In genomic region chr16:37680216-37680615, GRCm38 (mm10) we compare ENCODE assay signal across 23 mouse cellular contexts. TPM values are rescaled to one million over a fixed set of nuclear protein-coding genes. Genes with fewer than 3 reads are reported as not detected.
DNase-seq lines count a peak whose midpoint lies in the region; ATAC-seq lines count a peak whose summit lies in the region.
"Had no signal": no experiment of that assay in that cellular context is flagged by ENCODE, and none has a peak within 500 bp of the region (broad histone marks: within the 10 kb centered on the region; RNA-seq: fewer than 3 reads in every experiment).

No protein-coding gene starts in this region.

- H3K9me3 ChIP-seq in heart, embryonic 12.5 days (replicated peaks), result no peaks in the 10 kb centered on the region
- peaks cover under 1% of the 10 kb centered on the region; the same call in 1 of the 2 replicates for H3K9me3 ChIP-seq in midbrain, embryonic 10.5 days (replicated peaks)
- no peaks in the 10 kb centered on the region for H3K9me3 ChIP-seq in midbrain, embryonic 15.5 days
- H3K9me3 ChIP-seq: embryonic facial prominence, embryonic 12.5 days; embryonic facial prominence, embryonic 15.5 days; forebrain, embryonic 12.5 days; heart, embryonic 13.5 days; hindbrain, embryonic 12.5 days; hindbrain, embryonic 15.5 days had no signal

- ATAC-seq in heart, embryonic 12.5 days (ENCODE audit: insufficient number of reproducible peaks, low FRiP score), result no peak
- ATAC-seq in midbrain, embryonic 15.5 days (replicated peaks), result no peak
- ATAC-seq: CD4-positive, CD25-positive, alpha-beta regulatory T cell, adult 4 months; forebrain, embryonic 16.5 days; intestine, postnatal 0 days had no signal

- no peak overlapping the region for H3K9ac ChIP-seq in heart, embryonic 12.5 days
- no peak overlapping the region for H3K9ac ChIP-seq in midbrain, embryonic 15.5 days
- H3K9ac ChIP-seq: embryonic facial prominence, embryonic 12.5 days; embryonic facial prominence, embryonic 15.5 days; forebrain, embryonic 12.5 days; heart, embryonic 13.5 days; hindbrain, embryonic 12.5 days; hindbrain, embryonic 15.5 days had no signal

- no peak overlapping the region for H3K4me3 ChIP-seq in heart, embryonic 12.5 days
- no peak overlapping the region for H3K4me3 ChIP-seq in midbrain, embryonic 10.5 days
- H3K4me3 ChIP-seq in midbrain, embryonic 15.5 days, result no peak overlapping the region
- H3K4me3 ChIP-seq: embryonic facial prominence, embryonic 12.5 days; embryonic facial prominence, embryonic 15.5 days; forebrain, embryonic 12.5 days; heart, embryonic 13.5 days; hindbrain, embryonic 12.5 days; hindbrain, embryonic 15.5 days had no signal

- no peak overlapping the region for H3K27ac ChIP-seq in heart, embryonic 12.5 days (ENCODE audit: poor library complexity, severe bottlenecking)
- peak overlapping the region; percentile 57 for H3K27ac ChIP-seq in midbrain, embryonic 10.5 days (replicated peaks)
- H3K27ac ChIP-seq in midbrain, embryonic 15.5 days, result no peak overlapping the region
- H3K27ac ChIP-seq: embryonic facial prominence, embryonic 12.5 days; embryonic facial prominence, embryonic 15.5 days; heart, embryonic 13.5 days; hindbrain, embryonic 12.5 days; hindbrain, embryonic 15.5 days had no signal

- no peak overlapping the region for H3K4me2 ChIP-seq in heart, embryonic 12.5 days
- H3K4me2 ChIP-seq in midbrain, embryonic 15.5 days, result no peak overlapping the region
- H3K4me2 ChIP-seq: embryonic facial prominence, embryonic 12.5 days; embryonic facial prominence, embryonic 15.5 days; forebrain, embryonic 12.5 days; heart, embryonic 13.5 days; hindbrain, embryonic 12.5 days; hindbrain, embryonic 15.5 days had no signal

- peak; percentile 78 for DNase-seq in heart, adult 11 months
- DNase-seq in midbrain, embryonic 10.5 days (ENCODE audit: low spot score), result no peak
- DNase-seq in brain, adult 2 months (ENCODE audit: low read depth, low spot score), result peak; percentile 53
- no peak for DNase-seq in embryo, embryonic 10 days (ENCODE audit: low spot score)
- DNase-seq: adrenal gland, adult 2 months; adrenal gland, postnatal 14 days; cerebellum, adult 11-12 months; cerebellum, adult 8-10 months; cerebellum, postnatal 10 days; cerebellum, postnatal 36 days; gastrocnemius, postnatal 10 days; gastrocnemius, postnatal 36 days had no signal

- no peaks in the 10 kb centered on the region for H3K27me3 ChIP-seq in heart, embryonic 12.5 days (replicated peaks)
- no peaks in the 10 kb centered on the region for H3K27me3 ChIP-seq in midbrain, embryonic 10.5 days (ENCODE audit: low read depth, poor library complexity, severe bottlenecking)
- H3K27me3 ChIP-seq in midbrain, embryonic 15.5 days (replicated peaks), result no peaks in the 10 kb centered on the region
- H3K27me3 ChIP-seq: embryonic facial prominence, embryonic 12.5 days; embryonic facial prominence, embryonic 15.5 days; forebrain, embryonic 12.5 days; heart, embryonic 13.5 days; hindbrain, embryonic 12.5 days; hindbrain, embryonic 15.5 days had no signal

- H3K4me1 ChIP-seq in heart, embryonic 12.5 days (replicated peaks), result peaks cover 22% of the 10 kb centered on the region
- H3K4me1 ChIP-seq in midbrain, embryonic 10.5 days, result peaks cover 58% of the 10 kb centered on the region
- H3K4me1 ChIP-seq in midbrain, embryonic 15.5 days, result peaks cover 42% of the 10 kb centered on the region

- 68% methylated on average over 2 of the region's 2 CpGs for WGBS in heart, embryonic 12.5 days
- WGBS in midbrain, embryonic 10.5 days, result 67% methylated on average over 2 of the region's 2 CpGs
- WGBS in midbrain, embryonic 15.5 days, result 80% methylated on average over 2 of the region's 2 CpGs

- no peaks in the 10 kb centered on the region for H3K36me3 ChIP-seq in heart, embryonic 12.5 days
- no peaks in the 10 kb centered on the region for H3K36me3 ChIP-seq in midbrain, embryonic 10.5 days
- no peaks in the 10 kb centered on the region for H3K36me3 ChIP-seq in midbrain, embryonic 15.5 days (replicated peaks)
- H3K36me3 ChIP-seq: embryonic facial prominence, embryonic 12.5 days; embryonic facial prominence, embryonic 15.5 days; forebrain, embryonic 12.5 days; heart, embryonic 13.5 days; hindbrain, embryonic 12.5 days; hindbrain, embryonic 15.5 days had no signal

RNA-seq across cellular contexts. Expression of gene Ndufb4, which starts 26.0 kb away (rescaled TPM):
- 94.1 and 110 TPM in 2 replicates for polyA plus RNA-seq in heart, embryonic 12.5 days (2016; fragmentation: Nextera tagmentation; extraction: Ambion mirVana)
- 46.2 and 50.9 TPM in 2 replicates for polyA plus RNA-seq in midbrain, embryonic 10.5 days (2016; fragmentation: Nextera tagmentation; extraction: Ambion mirVana)
- polyA plus RNA-seq in midbrain, embryonic 15.5 days (2015; fragmentation: Nextera tagmentation; extraction: Ambion mirVana), result 46.3 and 49.9 TPM in 2 replicates

Comparison
In these comparisons a context has a peak if more than half of its experiments do, and no peak if none do; other contexts are left out.
1. DNase-seq: peak in heart, adult 11 months (single experiment) and brain, adult 2 months (single experiment); none in midbrain, embryonic 10.5 days (single experiment) and embryo, embryonic 10 days (single experiment).